Comparison of ENCODE assay signal across 7 mouse cellular contexts in genomic region chr19:47432339-47432738, GRCm38 (mm10).
A peak's percentile ranks its signal among the peaks of the same experiment; 100 is the strongest.
DNase-seq lines count a peak whose midpoint lies in the region.

No protein-coding gene starts in this region.

- DNase-seq in right cerebral cortex, postnatal 10 days (ENCODE audit: low spot score in 2 of 2): peak; percentile 57 to 63
- no peak for DNase-seq in right cerebral cortex, postnatal 4 days
- peak; percentile 98 for DNase-seq in heart, adult 11 months
- DNase-seq in kidney, postnatal 10 days: peak; percentile 84
- DNase-seq in lung, postnatal 4 days: peak; percentile 84 to 92
- peak; percentile 55 for DNase-seq in thymus, postnatal 4 days
- no peak for DNase-seq in right cerebral cortex, postnatal 36 days (ENCODE audit: low spot score in 2 of 2)

Comparison
In these comparisons a context has a peak if more than half of its experiments do, and no peak if none do; other contexts are left out.
1. DNase-seq: peak in right cerebral cortex, postnatal 10 days (2 of 2), heart, adult 11 months (single experiment), kidney, postnatal 10 days (single experiment), lung, postnatal 4 days (2 of 2) and thymus, postnatal 4 days (single experiment); none in right cerebral cortex, postnatal 4 days (single experiment) and right cerebral cortex, postnatal 36 days (0 of 2).